Mouse (Mus musculus): ENCODE results near the gene Vmn2r46. TPM values are rescaled to one million over a fixed set of nuclear protein-coding genes. Genes with fewer than 3 reads are reported as not detected.
"Not testable (repeated sequence)": the region's sequence is repeated elsewhere in the genome, so short reads cannot be mapped to it uniquely, and the experiment has no call there.

The Vmn2r46 gene
- polyA plus RNA-seq (2014; fragmentation: Nextera tagmentation; extraction: Ambion mirVana): not detected in 2 replicates

GRCm38 (mm10) chr7:9770471-9770870 is at the start of gene Vmn2r46:
TSS of gene Vmn2r46 (minus strand) at chr7:9770571.
- DNase-seq (ENCODE audit: low spot score); H3K9me3 ChIP-seq (ENCODE audit: control insufficient read depth, low read length); H3K9ac ChIP-seq (ENCODE audit: low read depth, low read length); H3K27me3 ChIP-seq (replicated peaks; ENCODE audit: control insufficient read depth, insufficient read depth, low read length); H3K27ac ChIP-seq (replicated peaks; ENCODE audit: low read depth, low read length); H3K4me1 ChIP-seq (ENCODE audit: control insufficient read depth, insufficient read depth, low read length); H3K4me3 ChIP-seq (ENCODE audit: low read depth, low read length); H3K36me3 ChIP-seq (ENCODE audit: control insufficient read depth, insufficient read depth, low read length); H3K4me2 ChIP-seq (ENCODE audit: low read depth, low read length); ATAC-seq (ENCODE audit: low read depth): not testable (repeated sequence)
- WGBS: no CpG with 5 or more reads among the region's 1 CpGs

Other genes starting within 250 kb of the Vmn2r46 start
- gene Vmn2r47, start 70.8 kb upstream of the Vmn2r46 start, polyA plus RNA-seq (2014; fragmentation: Nextera tagmentation; extraction: Ambion mirVana): not detected in 2 replicates
- not detected in 2 replicates for gene Vmn2r48, start 183.0 kb upstream of the Vmn2r46 start, polyA plus RNA-seq (2014; fragmentation: Nextera tagmentation; extraction: Ambion mirVana)
- 0.08 TPM in 1 of 2 replicates, not detected in the other for gene Vmn2r49, start 221.7 kb upstream of the Vmn2r46 start, polyA plus RNA-seq (2014; fragmentation: Nextera tagmentation; extraction: Ambion mirVana)

Data from embryonic facial prominence, embryonic 14.5 days (tissue).